Mouse (Mus musculus) CH12.LX (cell line): ENCODE results near the gene Csk.

Experiments used
- CHD2 ChIP-seq: IDR thresholded peaks from 2 replicates; pipeline ENCODE4 v1.6.1; 2011; ENCODE audit warnings: low read length, improper control_type of control experiment
- CTCF ChIP-seq, 2 experiments: IDR thresholded peaks in 1 of 2; conservative IDR thresholded peaks in 1 of 2; 2 replicates each; pipeline ENCODE4 v1.5.1; 2011 to 2012; ENCODE audit warnings: low read depth in 2 of 2, low read length in 2 of 2, improper control_type of control experiment in 1 of 2, inconsistent platforms in 1 of 2, mild to moderate bottlenecking in 1 of 2, moderate library complexity in 1 of 2
- HCFC1 ChIP-seq: IDR thresholded peaks from 2 replicates; pipeline ENCODE4 v1.6.1; 2012; ENCODE audit warnings: low read depth, mild to moderate bottlenecking, inconsistent platforms, low read length, improper control_type of control experiment
- JUND ChIP-seq: conservative IDR thresholded peaks from 2 replicates; pipeline ENCODE4 v1.6.1; 2011; ENCODE audit warnings: low read depth, low read length, improper control_type of control experiment
- MYC ChIP-seq: IDR thresholded peaks from 2 replicates; pipeline ENCODE4 v1.6.1; 2011; ENCODE audit warnings: low read depth, mild to moderate bottlenecking, improper control_type of control experiment, low read length
- POLR2A ChIP-seq: IDR thresholded peaks from 2 replicates; pipeline ENCODE4 v1.6.1; 2011; ENCODE audit warnings: low read depth, mild to moderate bottlenecking, improper control_type of control experiment, low read length
- POLR2AphosphoS2 ChIP-seq: IDR thresholded peaks from 2 replicates; pipeline ENCODE4 v1.6.1; 2011; ENCODE audit warnings: low read depth, low read length, improper control_type of control experiment
- ZKSCAN1 ChIP-seq: IDR thresholded peaks from 2 replicates; pipeline ENCODE4 v1.6.1; 2012; ENCODE audit warnings: low read depth, inconsistent platforms, low read length, improper control_type of control experiment, borderline replicate concordance

DNA sequence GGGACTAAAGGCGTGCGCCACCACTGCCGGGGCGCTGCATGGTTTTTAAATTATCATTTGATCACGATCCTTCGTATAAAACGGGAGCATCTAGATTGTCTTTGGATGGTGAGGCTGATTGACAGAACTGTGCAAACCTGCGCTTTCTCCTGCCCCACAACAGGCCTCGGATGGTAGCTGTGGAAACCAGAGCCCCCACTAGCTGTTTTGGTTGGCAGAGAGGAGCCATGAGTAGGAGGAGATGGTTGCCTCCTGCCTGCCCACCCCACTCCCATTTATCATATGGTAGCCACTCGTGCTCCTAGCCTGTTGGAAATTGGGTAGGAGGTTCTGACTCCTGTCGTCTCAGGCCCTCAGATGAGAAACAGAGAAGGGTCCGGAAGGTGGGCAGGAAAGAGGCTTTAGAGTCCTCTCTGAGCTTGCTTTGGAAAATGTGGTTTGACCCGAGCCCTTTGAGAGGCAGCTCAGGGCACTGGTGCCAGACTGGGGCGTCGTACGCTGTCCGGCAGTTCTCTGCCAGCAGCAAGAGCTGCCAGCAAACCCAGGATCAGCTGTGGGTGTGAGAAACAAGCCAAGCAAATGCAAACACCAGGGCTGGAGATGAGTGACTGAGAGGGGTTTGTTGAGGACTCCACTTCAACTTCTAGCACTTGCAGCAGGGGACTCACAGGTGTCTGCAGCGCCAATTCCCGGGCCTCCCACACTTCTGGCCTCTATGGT, 3.4 kb upstream of the Csk start:
- TF ChIP-seq POLR2AphosphoS2 (no peak), CTCF (conservative IDR thresholded peaks at IDR 0.05 in 1 of 2, IDR thresholded peaks at IDR 0.05 in 1 of 2; ENCODE audit: low read depth in 2 of 2, low read length in 2 of 2) (no peak), POLR2A (no peak), HCFC1 (no peak), CHD2 (no peak), MYC (no peak), ZKSCAN1 (no peak), JUND (no peak)
